Mouse (Mus musculus) olfactory bulb, adult 2 months (tissue): ENCODE results near the gene Tceanc2.

Experiments
- CTCF ChIP-seq: fragments of 200-500 bp; IDR thresholded peaks from 2 replicates; pipeline ENCODE4 v1.5.1; 2012; ENCODE audit warnings: low read depth, mild to moderate bottlenecking, low read length, moderate library complexity; ENCODE audit not compliant: insufficient read depth
- POLR2A ChIP-seq: fragments of 200-500 bp; IDR thresholded peaks from 2 replicates; pipeline ENCODE4 v1.6.1; 2012; ENCODE audit warnings: mild to moderate bottlenecking, low read depth, low read length, moderate library complexity; ENCODE audit not compliant: insufficient read depth

DNA sequence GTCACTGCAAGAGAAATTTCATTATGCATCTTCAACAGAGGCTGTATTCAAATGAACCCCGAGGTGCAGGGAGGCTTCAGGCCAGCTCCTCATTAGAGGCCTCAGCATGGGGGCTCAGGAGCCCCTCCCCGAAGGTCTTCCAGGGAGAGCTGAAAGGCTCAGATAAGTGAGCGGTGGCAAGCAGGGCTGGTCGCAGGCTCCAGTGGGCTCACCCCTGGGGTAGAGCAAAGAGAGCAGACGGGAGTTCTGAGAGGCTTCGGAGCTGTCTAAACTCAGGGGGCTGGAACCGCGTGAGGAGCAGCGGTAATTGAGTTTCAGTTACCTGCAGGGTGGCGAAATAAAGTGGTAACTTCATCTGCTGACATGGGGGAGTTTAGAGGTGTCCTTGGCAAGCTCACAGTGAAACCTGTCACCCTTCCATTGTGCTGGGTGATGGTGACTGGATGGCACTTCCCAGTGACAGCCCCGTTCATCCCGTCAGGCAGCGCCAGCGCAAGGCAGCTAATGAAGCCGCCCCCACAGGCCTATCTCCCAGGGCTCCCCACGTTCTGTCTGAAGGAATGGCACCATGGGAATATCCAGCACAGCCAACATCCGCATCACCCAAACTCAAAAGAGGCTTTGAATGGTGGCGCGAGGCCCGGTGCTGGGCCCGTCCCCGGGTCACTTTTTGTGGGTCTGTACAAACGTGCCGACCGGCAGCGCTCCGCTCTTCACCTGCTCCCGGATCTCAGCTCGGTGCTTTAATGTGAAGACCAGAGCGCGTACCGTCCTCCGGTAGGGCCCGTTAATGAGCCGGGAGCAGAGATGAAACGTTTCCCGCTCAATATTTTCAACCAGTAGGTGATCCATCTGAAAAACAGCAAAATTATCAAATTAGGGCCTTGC is 39.7 kb downstream of the Tceanc2 start:
- TF ChIP-seq POLR2A: no peak
- TF ChIP-seq CTCF: no peak
